29 mouse cellular contexts compared by ENCODE assay signal in the genomic region with DNA sequence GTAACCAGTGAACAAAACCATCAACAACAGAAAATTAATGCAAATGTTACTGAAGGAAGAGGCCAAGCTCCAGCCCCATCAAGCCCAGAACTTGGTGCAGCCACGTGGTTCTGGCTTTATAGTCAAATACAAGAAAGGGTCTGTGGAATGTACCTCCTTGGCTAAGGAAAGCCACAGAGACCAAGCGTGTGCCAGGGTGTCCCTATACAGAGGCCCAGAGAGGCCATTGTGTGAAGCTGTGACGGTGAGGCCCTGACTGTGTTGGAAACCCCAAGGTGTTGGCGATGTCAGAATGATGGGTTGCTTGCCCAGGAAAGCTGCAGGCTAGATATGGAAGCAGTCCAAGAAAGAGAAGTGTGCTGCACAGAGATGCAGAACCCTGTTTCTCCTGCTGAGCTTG. TPM values are rescaled to one million over a fixed set of nuclear protein-coding genes. Genes with fewer than 3 reads are reported as not detected.
DNase-seq lines count a peak whose midpoint lies in the region; ATAC-seq and TF ChIP-seq lines count a peak whose summit lies in the region.
"Had no signal": no experiment of that assay in that cellular context is flagged by ENCODE, and none has a peak within 500 bp of the region (broad histone marks: within the 10 kb centered on the region; RNA-seq: fewer than 3 reads in every experiment).

No protein-coding gene starts in this region.

- TF ChIP-seq CTCF in hindbrain, postnatal 0 days (IDR thresholded peaks at IDR 0.05; ENCODE audit: low read depth), result no peak
- TF ChIP-seq CTCF in midbrain, postnatal 0 days (IDR thresholded peaks at IDR 0.05), result no peak
- no peak for TF ChIP-seq CTCF in stomach, postnatal 0 days (IDR thresholded peaks at IDR 0.05; ENCODE audit: low read depth)

- H3K9me3 ChIP-seq in embryonic facial prominence, embryonic 14.5 days (ENCODE audit: control insufficient read depth, low read length), result peaks cover 6% of the 10 kb centered on the region; the same call in 1 of the 2 replicates
- H3K9me3 ChIP-seq in embryonic facial prominence, embryonic 10.5 days, result 0 out of 2 replicates have a peak, but pooled peaks cover 4% of the 10 kb centered on the region
- peaks cover 3% of the 10 kb centered on the region; the same call in 1 of the 2 replicates for H3K9me3 ChIP-seq in hindbrain, embryonic 13.5 days
- H3K9me3 ChIP-seq in hindbrain, postnatal 0 days (ENCODE audit: low read length), result no peaks in the 10 kb centered on the region
- H3K9me3 ChIP-seq in midbrain, postnatal 0 days (ENCODE audit: low read length), result no peaks in the 10 kb centered on the region
- H3K9me3 ChIP-seq in midbrain, embryonic 13.5 days, result no peaks in the 10 kb centered on the region
- H3K9me3 ChIP-seq in stomach, postnatal 0 days (ENCODE audit: control insufficient read depth, low read length), result no peaks in the 10 kb centered on the region
- peaks cover 4% of the 10 kb centered on the region; the same call in 1 of the 2 replicates for H3K9me3 ChIP-seq in kidney, embryonic 16.5 days (ENCODE audit: low read length)
- H3K9me3 ChIP-seq: embryonic facial prominence, embryonic 15.5 days; heart, embryonic 10.5 days; heart, embryonic 15.5 days; lung, embryonic 15.5 days; neural tube, embryonic 12.5 days had no signal

- H3K27me3 ChIP-seq in embryonic facial prominence, embryonic 14.5 days (replicated peaks; ENCODE audit: control insufficient read depth, insufficient read depth, low read length), result no peaks in the 10 kb centered on the region
- no peaks in the 10 kb centered on the region for H3K27me3 ChIP-seq in embryonic facial prominence, embryonic 10.5 days (replicated peaks; ENCODE audit: low read depth, poor library complexity, severe bottlenecking)
- no peaks in the 10 kb centered on the region for H3K27me3 ChIP-seq in hindbrain, embryonic 13.5 days
- no peaks in the 10 kb centered on the region for H3K27me3 ChIP-seq in hindbrain, postnatal 0 days (ENCODE audit: insufficient read depth, low read length)
- no peaks in the 10 kb centered on the region for H3K27me3 ChIP-seq in midbrain, postnatal 0 days (ENCODE audit: insufficient read depth, low read length)
- H3K27me3 ChIP-seq in midbrain, embryonic 13.5 days, result no peaks in the 10 kb centered on the region
- no peaks in the 10 kb centered on the region for H3K27me3 ChIP-seq in stomach, postnatal 0 days (ENCODE audit: control insufficient read depth, insufficient read depth, low read length)
- no peaks in the 10 kb centered on the region for H3K27me3 ChIP-seq in kidney, embryonic 16.5 days (ENCODE audit: insufficient read depth, low read length)
- H3K27me3 ChIP-seq: embryonic facial prominence, embryonic 15.5 days; heart, embryonic 15.5 days; lung, embryonic 15.5 days; neural tube, embryonic 12.5 days; Patski had no signal

- H3K36me3 ChIP-seq in embryonic facial prominence, embryonic 14.5 days (ENCODE audit: control insufficient read depth, insufficient read depth, low read length), result no peaks in the 10 kb centered on the region
- H3K36me3 ChIP-seq in embryonic facial prominence, embryonic 10.5 days (replicated peaks), result 0 out of 2 replicates have a peak, but pooled peaks cover 3% of the 10 kb centered on the region
- no peaks in the 10 kb centered on the region for H3K36me3 ChIP-seq in hindbrain, embryonic 13.5 days
- no peaks in the 10 kb centered on the region for H3K36me3 ChIP-seq in hindbrain, postnatal 0 days (ENCODE audit: insufficient read depth, low read length)
- H3K36me3 ChIP-seq in midbrain, postnatal 0 days (ENCODE audit: insufficient read depth, low read length), result no peaks in the 10 kb centered on the region
- H3K36me3 ChIP-seq in midbrain, embryonic 13.5 days, result no peaks in the 10 kb centered on the region
- H3K36me3 ChIP-seq in stomach, postnatal 0 days (ENCODE audit: control insufficient read depth, insufficient read depth, low read length), result no peaks in the 10 kb centered on the region
- no peaks in the 10 kb centered on the region for H3K36me3 ChIP-seq in kidney, embryonic 16.5 days (ENCODE audit: insufficient read depth, low read length)
- H3K36me3 ChIP-seq: embryonic facial prominence, embryonic 15.5 days; heart, embryonic 10.5 days; heart, embryonic 15.5 days; lung, embryonic 15.5 days; midbrain, embryonic 12.5 days; neural tube, embryonic 12.5 days had no signal

- WGBS in embryonic facial prominence, embryonic 14.5 days, result 74% methylated on average over 4 of the region's 4 CpGs
- WGBS in embryonic facial prominence, embryonic 10.5 days, result 87% methylated on average over 4 of the region's 4 CpGs
- WGBS in hindbrain, embryonic 13.5 days, result 56% methylated on average over 4 of the region's 4 CpGs
- WGBS in hindbrain, postnatal 0 days, result 39% methylated on average over 4 of the region's 4 CpGs
- 53% methylated on average over 4 of the region's 4 CpGs for WGBS in midbrain, postnatal 0 days
- WGBS in midbrain, embryonic 13.5 days, result 60% methylated on average over 4 of the region's 4 CpGs
- 54% methylated on average over 4 of the region's 4 CpGs for WGBS in stomach, postnatal 0 days
- WGBS in kidney, embryonic 16.5 days, result 71% methylated on average over 4 of the region's 4 CpGs

- no peaks in the 10 kb centered on the region for H3K4me1 ChIP-seq in embryonic facial prominence, embryonic 14.5 days (ENCODE audit: control insufficient read depth, insufficient read depth, low read length)
- H3K4me1 ChIP-seq in embryonic facial prominence, embryonic 10.5 days, result peaks cover 12% of the 10 kb centered on the region
- H3K4me1 ChIP-seq in hindbrain, embryonic 13.5 days (replicated peaks), result peaks cover 3% of the 10 kb centered on the region; the same call in 1 of the 2 replicates
- no peaks in the 10 kb centered on the region for H3K4me1 ChIP-seq in hindbrain, postnatal 0 days (ENCODE audit: insufficient read depth, low read length)
- H3K4me1 ChIP-seq in midbrain, postnatal 0 days (ENCODE audit: insufficient read depth, low read length), result no peaks in the 10 kb centered on the region
- no peaks in the 10 kb centered on the region; the same call in 1 of the 2 replicates for H3K4me1 ChIP-seq in midbrain, embryonic 13.5 days (replicated peaks)
- H3K4me1 ChIP-seq in stomach, postnatal 0 days (replicated peaks; ENCODE audit: control insufficient read depth, insufficient read depth), result no peaks in the 10 kb centered on the region
- peaks cover 5% of the 10 kb centered on the region; the same call in 1 of the 2 replicates for H3K4me1 ChIP-seq in kidney, embryonic 16.5 days (ENCODE audit: insufficient read depth, low read length)
- H3K4me1 ChIP-seq: heart, embryonic 10.5 days; lung, embryonic 15.5 days; neural tube, embryonic 12.5 days had no signal

- H3K4me3 ChIP-seq in embryonic facial prominence, embryonic 14.5 days (ENCODE audit: low read depth, low read length), result no peak overlapping the region
- H3K4me3 ChIP-seq in embryonic facial prominence, embryonic 10.5 days, result no peak overlapping the region
- no peak overlapping the region for H3K4me3 ChIP-seq in hindbrain, embryonic 13.5 days
- H3K4me3 ChIP-seq in hindbrain, postnatal 0 days (ENCODE audit: low read length), result no peak overlapping the region
- H3K4me3 ChIP-seq in midbrain, postnatal 0 days (ENCODE audit: low read depth, low read length), result no peak overlapping the region
- no peak overlapping the region for H3K4me3 ChIP-seq in midbrain, embryonic 13.5 days (replicated peaks)
- H3K4me3 ChIP-seq in stomach, postnatal 0 days (ENCODE audit: low read depth, low read length), result no peak overlapping the region
- no peak overlapping the region for H3K4me3 ChIP-seq in kidney, embryonic 16.5 days (ENCODE audit: low read length)
- H3K4me3 ChIP-seq: embryonic facial prominence, embryonic 15.5 days; heart, embryonic 10.5 days; heart, embryonic 15.5 days; lung, embryonic 15.5 days; midbrain, embryonic 12.5 days; neural tube, embryonic 12.5 days had no signal

- TF ChIP-seq EP300 in stomach, postnatal 0 days (optimal IDR thresholded peaks at IDR 0.05), result no peak

- H3K4me2 ChIP-seq in embryonic facial prominence, embryonic 14.5 days (ENCODE audit: low read depth, low read length), result no peak overlapping the region
- no peak overlapping the region for H3K4me2 ChIP-seq in hindbrain, embryonic 13.5 days
- H3K4me2 ChIP-seq in hindbrain, postnatal 0 days (ENCODE audit: low read depth, low read length), result no peak overlapping the region
- no peak overlapping the region for H3K4me2 ChIP-seq in midbrain, postnatal 0 days (ENCODE audit: low read depth, low read length, poor library complexity, severe bottlenecking)
- no peak overlapping the region for H3K4me2 ChIP-seq in midbrain, embryonic 13.5 days (replicated peaks)
- no peak overlapping the region for H3K4me2 ChIP-seq in stomach, postnatal 0 days (replicated peaks; ENCODE audit: low read depth)
- no peak overlapping the region for H3K4me2 ChIP-seq in kidney, embryonic 16.5 days (replicated peaks; ENCODE audit: low read depth, low read length)
- H3K4me2 ChIP-seq: embryonic facial prominence, embryonic 15.5 days; heart, embryonic 15.5 days; liver, embryonic 11.5 days; lung, embryonic 15.5 days; midbrain, embryonic 12.5 days; neural tube, embryonic 12.5 days had no signal

- no peak for ATAC-seq in embryonic facial prominence, embryonic 14.5 days (ENCODE audit: low read depth)
- peak; percentile 61; the same call in 1 of the 2 replicates for ATAC-seq in hindbrain, embryonic 13.5 days (ENCODE audit: low FRiP score)
- ATAC-seq in hindbrain, postnatal 0 days, result no peak
- ATAC-seq in midbrain, postnatal 0 days (ENCODE audit: low FRiP score), result no peak
- ATAC-seq in midbrain, embryonic 13.5 days, result no peak
- peak; percentile 47; the same call in 1 of the 2 replicates for ATAC-seq in stomach, postnatal 0 days (ENCODE audit: low FRiP score, low TSS enrichment)
- ATAC-seq in kidney, embryonic 16.5 days (ENCODE audit: low FRiP score, low TSS enrichment), result no peak
- ATAC-seq: inflammation-experienced regulatory T-cells, adult 6 months; Patski had no signal

- no peak for DNase-seq in embryonic facial prominence, embryonic 14.5 days (ENCODE audit: low spot score)
- no peak for DNase-seq in embryonic facial prominence, embryonic 10.5 days (ENCODE audit: low spot score)
- no peak for DNase-seq in hindbrain, postnatal 0 days (ENCODE audit: low spot score)
- DNase-seq in midbrain, postnatal 0 days (ENCODE audit: low spot score), result peak; percentile 12
- no peak for DNase-seq in stomach, postnatal 0 days (ENCODE audit: low spot score)
- DNase-seq: adrenal gland, postnatal 10 days; cerebellum, adult 11 months; cerebellum, adult 9-10 months; gastrocnemius, postnatal 25 days; heart, adult 11 months; heart, postnatal 36 days; kidney, adult 11 months; kidney, postnatal 25 days; right cerebral cortex, adult 18-20 months; thymus, adult 2 months; thymus, postnatal 36 days had no signal

- peak overlapping the region; percentile 24; the same call in 1 of the 2 replicates for H3K27ac ChIP-seq in embryonic facial prominence, embryonic 14.5 days (replicated peaks; ENCODE audit: low read depth, low read length)
- H3K27ac ChIP-seq in embryonic facial prominence, embryonic 10.5 days (replicated peaks), result no peak overlapping the region
- no peak overlapping the region for H3K27ac ChIP-seq in hindbrain, embryonic 13.5 days
- H3K27ac ChIP-seq in hindbrain, postnatal 0 days, result no peak overlapping the region
- no peak overlapping the region for H3K27ac ChIP-seq in midbrain, postnatal 0 days (ENCODE audit: low read depth, low read length)
- H3K27ac ChIP-seq in midbrain, embryonic 13.5 days, result no peak overlapping the region
- H3K27ac ChIP-seq in stomach, postnatal 0 days (replicated peaks), result no peak overlapping the region
- H3K27ac ChIP-seq in kidney, embryonic 16.5 days (ENCODE audit: low read length), result no peak overlapping the region
- H3K27ac ChIP-seq: embryonic facial prominence, embryonic 15.5 days; heart, embryonic 10.5 days; heart, embryonic 15.5 days; lung, embryonic 15.5 days; midbrain, embryonic 12.5 days; neural tube, embryonic 12.5 days had no signal

- H3K9ac ChIP-seq in embryonic facial prominence, embryonic 14.5 days (ENCODE audit: low read depth, low read length), result no peak overlapping the region
- H3K9ac ChIP-seq in hindbrain, embryonic 13.5 days, result no peak overlapping the region
- no peak overlapping the region for H3K9ac ChIP-seq in hindbrain, postnatal 0 days (replicated peaks; ENCODE audit: low read length)
- H3K9ac ChIP-seq in midbrain, postnatal 0 days (replicated peaks; ENCODE audit: low read length, poor library complexity, severe bottlenecking), result no peak overlapping the region
- no peak overlapping the region for H3K9ac ChIP-seq in midbrain, embryonic 13.5 days (replicated peaks)
- H3K9ac ChIP-seq in stomach, postnatal 0 days (ENCODE audit: low read length), result no peak overlapping the region
- H3K9ac ChIP-seq in kidney, embryonic 16.5 days (replicated peaks; ENCODE audit: low read length), result no peak overlapping the region
- H3K9ac ChIP-seq: embryonic facial prominence, embryonic 15.5 days; heart, embryonic 15.5 days; lung, embryonic 15.5 days; midbrain, embryonic 12.5 days; neural tube, embryonic 12.5 days had no signal

RNA-seq across cellular contexts. Expression of a gene that starts 56.1 kb away (rescaled TPM):
- 77.4 and 86.4 TPM in 2 replicates for polyA plus RNA-seq in embryonic facial prominence, embryonic 14.5 days (2014; fragmentation: Nextera tagmentation; extraction: Ambion mirVana)
- 31.1 and 35.4 TPM in 2 replicates for polyA plus RNA-seq in embryonic facial prominence, embryonic 10.5 days (2016; fragmentation: Nextera tagmentation; extraction: Ambion mirVana)
- polyA plus RNA-seq in hindbrain, embryonic 13.5 days (2015; fragmentation: Nextera tagmentation; extraction: Ambion mirVana), result 8.1 and 11.3 TPM in 2 replicates
- 12.5 and 13.6 TPM in 2 replicates for total RNA-seq in hindbrain, postnatal 0 days (2014; rRNA removed)
- polyA plus RNA-seq in hindbrain, postnatal 0 days (2015; fragmentation: Nextera tagmentation; extraction: Ambion mirVana), result 3.3 and 3.7 TPM in 2 replicates
- total RNA-seq in midbrain, postnatal 0 days (2014; rRNA removed), result 12.2 and 12.6 TPM in 2 replicates
- 3.0 TPM in 2 replicates for polyA plus RNA-seq in midbrain, postnatal 0 days (2015; fragmentation: Nextera tagmentation; extraction: Ambion mirVana)
- polyA plus RNA-seq in midbrain, embryonic 13.5 days (2015; fragmentation: Nextera tagmentation; extraction: Ambion mirVana), result 4.3 and 5.1 TPM in 2 replicates
- 18.9 and 19.0 TPM in 2 replicates for polyA plus RNA-seq in stomach, postnatal 0 days (2015; fragmentation: Nextera tagmentation; extraction: Ambion mirVana)
- polyA plus RNA-seq in kidney, embryonic 16.5 days (2015; fragmentation: Nextera tagmentation; extraction: Ambion mirVana), result 50.9 and 54.6 TPM in 2 replicates
- total RNA-seq: MEL had no signal

Comparison
In these comparisons a context has a peak if more than half of its experiments do, and no peak if none do; other contexts are left out.
1. ATAC-seq: peak in hindbrain, embryonic 13.5 days (single experiment) and stomach, postnatal 0 days (single experiment); none in embryonic facial prominence, embryonic 14.5 days (single experiment), hindbrain, postnatal 0 days (single experiment), midbrain, postnatal 0 days (single experiment), midbrain, embryonic 13.5 days (single experiment) and kidney, embryonic 16.5 days (single experiment).